Mouse (Mus musculus): ENCODE results near the gene Olfr94.
"Not testable (repeated sequence)": the region's sequence is repeated elsewhere in the genome, so short reads cannot be mapped to it uniquely, and the experiment has no call there.

Olfr94 gene

DNA sequence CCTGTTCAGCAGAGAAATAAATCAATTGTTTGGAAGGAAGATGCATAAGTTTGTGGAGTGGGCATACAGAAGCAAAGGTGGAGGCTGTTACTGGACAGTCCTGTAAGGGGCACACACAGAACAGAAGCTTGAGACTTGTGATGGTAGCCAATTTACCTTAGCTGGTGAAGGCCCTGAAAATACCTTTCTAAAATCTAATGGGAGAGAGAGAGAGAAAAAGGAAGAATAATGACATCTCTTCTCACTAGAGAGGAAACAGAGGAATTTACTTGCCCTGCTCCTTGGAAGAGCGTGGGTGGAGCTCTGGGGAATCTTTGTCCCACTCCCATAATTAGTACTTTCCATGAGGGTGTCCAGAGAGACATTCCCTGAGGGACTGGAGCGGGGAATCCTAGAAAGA is at the start of gene Olfr94:
Olfr94 (minus strand) TSS at position 101 of the 400 bp plus-strand sequence.
- no peak for DNase-seq (ENCODE audit: low read depth in 1 of 2, low spot score in 2 of 2)

DNA sequence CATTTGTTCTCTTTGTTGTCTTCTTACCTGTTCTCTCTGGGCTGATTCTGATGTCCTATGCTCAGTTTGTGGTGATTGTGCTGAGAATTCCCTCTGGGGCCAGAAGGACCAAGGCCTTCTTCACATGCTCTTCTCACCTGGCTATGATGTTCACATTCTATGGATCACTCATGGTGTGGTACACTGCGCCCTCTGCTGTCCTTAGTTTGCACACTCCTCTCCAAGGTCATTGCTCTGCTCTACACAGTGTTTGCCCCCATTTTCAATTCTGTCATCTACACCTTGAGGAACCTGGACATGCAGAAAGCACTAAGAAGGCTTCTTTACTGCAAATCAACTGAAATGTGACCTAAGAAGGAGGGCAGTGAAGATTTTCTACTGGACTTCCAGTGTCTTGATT is 49.8 kb upstream of the Olfr94 start:
- DNase-seq (ENCODE audit: low read depth in 1 of 2, low spot score in 2 of 2), result no peak

DNA sequence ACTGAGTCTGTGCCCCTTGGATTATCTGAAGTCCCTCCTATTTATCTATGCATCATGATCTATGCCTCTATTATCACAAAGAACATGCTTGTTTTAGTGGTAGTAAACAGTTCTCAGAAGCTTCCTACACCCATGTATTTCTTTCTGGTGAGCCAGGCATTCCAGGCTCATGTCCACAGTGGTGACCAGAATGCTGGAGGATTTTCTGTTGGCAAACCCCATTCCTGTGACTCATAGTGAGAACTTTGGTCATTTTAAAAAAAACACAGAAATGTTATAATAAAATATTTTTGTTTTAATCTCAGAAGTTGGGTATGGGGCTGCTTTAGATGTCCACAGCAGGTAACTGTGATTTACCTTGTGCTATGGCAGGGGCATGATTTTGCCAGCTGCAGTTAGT is 48.7 kb upstream of the Olfr94 start:
- no peak for DNase-seq (ENCODE audit: low read depth in 1 of 2, low spot score in 2 of 2)

DNA sequence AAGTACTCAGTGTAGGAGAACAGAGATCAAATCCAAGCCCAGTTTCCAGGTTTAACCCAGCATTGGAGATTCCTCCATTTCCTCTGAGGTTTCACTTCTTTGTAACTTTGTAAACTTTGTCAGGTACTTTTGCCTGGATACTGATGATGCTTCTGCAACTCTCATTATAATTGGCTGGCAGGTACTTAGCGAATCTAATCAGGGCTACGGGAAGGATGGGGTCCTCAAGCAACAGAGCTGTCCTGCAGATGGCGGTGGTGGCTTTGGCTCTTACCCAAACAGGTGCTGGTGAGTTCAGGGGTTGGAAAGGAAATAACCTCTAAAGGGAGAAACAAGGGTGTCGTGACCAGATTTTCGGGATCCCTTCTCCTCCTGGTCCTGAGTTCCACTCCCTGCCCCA is 45.9 kb upstream of the Olfr94 start:
- peak in 1 of 2 experiments; percentile 12 for DNase-seq (ENCODE audit: low read depth in 1 of 2, low spot score in 2 of 2)

DNA sequence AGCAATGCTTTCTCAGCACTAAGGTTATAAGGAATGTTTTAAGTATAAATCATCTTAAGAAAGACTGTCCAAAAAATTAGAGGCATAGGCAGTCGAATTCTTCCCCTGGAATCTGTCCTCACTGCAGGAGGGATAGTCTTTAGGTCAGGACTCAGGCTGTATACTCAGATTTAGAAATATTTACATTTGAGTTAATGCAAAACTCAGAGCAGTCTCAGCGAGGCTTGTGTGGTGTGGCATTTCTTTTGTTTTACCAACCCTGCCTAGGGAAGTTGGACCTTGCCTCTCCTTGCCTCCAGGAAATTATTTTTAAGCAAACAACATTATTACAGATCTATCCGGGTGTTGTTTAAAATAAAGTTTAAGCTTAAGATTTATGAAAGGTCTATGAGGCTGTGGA is 41.4 kb upstream of the Olfr94 start:
- DNase-seq (ENCODE audit: low read depth in 1 of 2, low spot score in 2 of 2), result no peak

DNA sequence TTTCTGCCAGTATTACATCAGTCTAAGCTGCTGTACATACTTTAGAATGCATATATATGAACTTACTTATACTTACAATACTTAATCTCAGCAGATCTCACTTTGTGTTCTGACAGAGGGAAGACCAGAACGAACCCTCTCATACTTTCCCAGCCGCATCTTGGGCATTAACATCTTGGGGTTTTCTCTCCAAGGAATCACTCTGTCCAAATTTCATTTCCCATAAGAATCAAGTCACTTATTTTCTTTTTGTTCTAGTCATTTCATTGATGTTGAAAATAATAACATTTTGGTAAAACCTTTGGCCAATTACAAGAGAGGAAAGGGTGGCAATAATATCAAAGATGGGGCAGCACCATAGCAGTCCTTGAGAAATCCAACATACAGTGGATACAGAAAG is 36.4 kb upstream of the Olfr94 start, which contains the start of gene Olfr97:
Olfr97 (minus strand) TSS at position 101 of the 400 bp plus-strand sequence.
- DNase-seq (ENCODE audit: low read depth in 1 of 2, low spot score in 2 of 2), result not testable (repeated sequence)

DNA sequence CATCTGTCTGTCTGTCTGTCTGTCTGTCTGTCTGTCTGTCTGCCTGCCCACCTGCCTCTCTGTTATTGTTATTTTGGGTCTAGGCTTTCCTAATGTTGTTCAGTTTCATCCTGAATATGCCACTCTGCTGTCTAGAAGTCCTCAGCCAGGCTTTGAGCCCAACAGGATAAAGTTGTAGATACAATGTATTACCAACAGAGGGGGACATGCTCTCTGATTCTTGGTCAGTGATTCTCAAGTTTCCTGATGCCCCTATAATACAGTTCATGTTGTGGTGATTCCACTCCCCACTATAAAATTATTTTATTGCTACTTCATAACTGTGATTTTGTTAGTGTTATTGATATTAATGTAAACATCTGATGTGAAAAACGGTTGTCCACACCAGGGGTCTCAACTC is 21.1 kb upstream of the Olfr94 start:
- no peak for DNase-seq (ENCODE audit: low read depth in 1 of 2, low spot score in 2 of 2)

DNA sequence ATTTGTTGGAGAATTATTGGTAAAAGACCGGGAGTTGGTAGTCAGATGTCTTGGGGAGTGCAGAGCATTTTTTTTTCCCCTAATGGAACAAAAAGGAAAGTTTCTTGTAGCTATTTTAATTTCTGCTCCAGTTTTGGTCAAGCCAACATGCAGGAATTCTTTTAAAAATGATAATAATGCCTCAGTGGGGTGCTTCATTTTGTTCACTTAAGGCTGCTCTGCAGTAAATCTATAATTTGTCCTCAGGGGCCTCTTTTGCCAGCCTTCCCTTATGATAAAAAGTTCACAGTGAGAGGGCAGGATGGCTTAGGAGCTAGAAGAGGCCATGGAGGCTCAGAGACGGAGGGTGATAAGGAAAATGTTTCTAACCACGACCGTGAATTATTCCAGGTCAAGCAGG is 19.1 kb upstream of the Olfr94 start, which contains the start of gene Olfr96:
Olfr96 (plus strand) TSS at position 301 of the 400 bp plus-strand sequence.
- no peak for DNase-seq (ENCODE audit: low read depth in 1 of 2, low spot score in 2 of 2)

DNA sequence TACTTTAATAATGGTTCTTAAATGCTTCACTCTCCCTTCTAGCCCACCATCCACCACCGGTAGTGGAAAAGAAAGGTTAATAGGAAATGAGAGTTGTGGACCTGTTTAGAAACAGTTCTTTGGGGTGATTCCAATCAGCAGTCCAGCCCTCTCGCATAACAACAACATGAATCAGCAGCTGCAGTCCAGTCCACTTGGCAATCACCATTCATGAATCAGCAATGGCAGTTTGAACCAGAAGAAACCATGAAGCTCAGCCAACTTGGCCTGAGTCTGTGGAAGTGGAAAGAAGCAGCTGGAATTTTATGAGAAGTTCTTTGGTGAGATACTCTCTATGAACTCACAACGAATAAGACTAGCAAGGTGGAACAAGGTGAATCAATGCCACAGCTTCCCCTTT is 17.7 kb upstream of the Olfr94 start:
- DNase-seq (ENCODE audit: low read depth in 1 of 2, low spot score in 2 of 2), result no peak

DNA sequence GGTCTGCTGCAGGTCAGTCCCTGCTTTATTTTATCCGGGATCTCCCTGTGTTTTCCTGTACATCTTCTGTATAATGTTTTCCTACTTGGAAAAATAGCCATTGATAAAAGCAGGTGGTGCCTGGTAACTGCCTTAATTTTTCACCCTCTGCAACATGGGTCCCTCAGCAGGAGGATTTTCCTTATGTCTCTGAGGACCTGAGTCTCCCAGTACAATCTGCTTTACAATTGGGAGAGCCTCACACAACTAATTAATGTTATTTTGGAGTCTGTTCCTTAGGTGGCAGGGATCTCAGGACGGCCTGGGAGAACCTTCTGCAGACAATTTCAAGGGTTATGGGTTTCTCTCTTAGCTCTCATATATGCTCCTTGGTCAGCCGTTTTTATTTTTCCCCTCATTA is 12.2 kb upstream of the Olfr94 start, which contains the start of gene Olfr95:
Olfr95 (minus strand) TSS at position 101 of the 400 bp plus-strand sequence.
- no peak for DNase-seq (ENCODE audit: low read depth in 1 of 2, low spot score in 2 of 2)

DNA sequence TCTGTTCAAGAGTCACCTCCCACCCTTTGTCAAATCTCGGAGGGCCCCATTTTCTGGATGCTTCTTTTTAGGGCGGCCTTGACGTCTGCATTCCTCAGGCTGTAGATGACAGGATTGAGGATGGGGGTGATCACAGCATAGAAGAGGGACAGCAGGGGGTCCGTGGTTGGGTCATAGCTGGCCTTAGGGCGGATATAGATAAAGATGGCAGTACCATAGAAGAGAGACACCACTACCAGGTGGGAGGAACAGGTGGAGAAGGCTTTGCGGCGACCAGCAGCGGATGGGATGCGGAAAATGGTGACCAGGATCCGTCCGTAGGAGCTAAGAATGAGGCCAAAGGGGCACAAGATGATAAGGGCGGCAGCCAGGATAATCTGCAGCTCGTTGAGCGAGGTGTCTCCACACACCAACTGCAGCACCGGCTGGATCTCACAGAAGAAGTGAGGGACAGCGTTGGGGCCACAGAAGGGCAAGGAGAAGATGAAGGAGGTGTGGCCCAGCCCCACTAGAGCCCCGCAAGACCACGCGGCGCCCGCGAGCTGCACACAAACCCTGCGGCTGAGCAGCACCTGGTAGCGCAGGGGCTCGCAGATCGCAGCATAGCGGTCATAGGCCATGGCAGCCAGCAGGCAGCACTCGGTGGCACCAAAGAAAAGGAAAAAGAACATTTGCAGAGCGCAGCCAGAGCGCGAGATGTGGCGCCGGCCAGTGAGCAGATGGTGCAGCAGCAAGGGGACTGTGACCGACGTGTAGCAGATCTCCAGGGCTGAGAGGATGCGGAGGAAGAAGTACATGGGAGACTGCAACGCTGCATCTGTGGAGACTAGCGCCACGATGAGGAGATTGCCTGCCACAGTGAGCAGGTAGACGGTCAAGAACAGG is 10.3 kb upstream of the Olfr94 start:
- DNase-seq (ENCODE audit: low read depth in 1 of 2, low spot score in 2 of 2), result no peak

DNA sequence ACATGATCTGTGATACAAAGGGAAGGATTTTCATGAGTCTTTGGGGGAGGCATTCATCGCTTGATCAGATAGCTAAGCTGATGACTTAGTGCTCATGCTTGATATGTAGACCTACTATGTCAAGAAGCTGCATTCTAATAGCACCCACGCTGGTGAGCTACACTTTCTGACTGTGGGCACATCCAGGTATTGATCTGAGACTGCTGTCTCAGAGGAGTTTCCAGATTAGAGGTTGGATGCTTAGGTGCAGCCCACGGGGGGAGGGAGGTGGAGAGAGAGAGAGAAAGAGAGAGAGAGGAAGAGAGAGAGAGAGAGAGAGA is 3.1 kb upstream of the Olfr94 start:
- DNase-seq (ENCODE audit: low read depth in 1 of 2, low spot score in 2 of 2), result no peak

DNA sequence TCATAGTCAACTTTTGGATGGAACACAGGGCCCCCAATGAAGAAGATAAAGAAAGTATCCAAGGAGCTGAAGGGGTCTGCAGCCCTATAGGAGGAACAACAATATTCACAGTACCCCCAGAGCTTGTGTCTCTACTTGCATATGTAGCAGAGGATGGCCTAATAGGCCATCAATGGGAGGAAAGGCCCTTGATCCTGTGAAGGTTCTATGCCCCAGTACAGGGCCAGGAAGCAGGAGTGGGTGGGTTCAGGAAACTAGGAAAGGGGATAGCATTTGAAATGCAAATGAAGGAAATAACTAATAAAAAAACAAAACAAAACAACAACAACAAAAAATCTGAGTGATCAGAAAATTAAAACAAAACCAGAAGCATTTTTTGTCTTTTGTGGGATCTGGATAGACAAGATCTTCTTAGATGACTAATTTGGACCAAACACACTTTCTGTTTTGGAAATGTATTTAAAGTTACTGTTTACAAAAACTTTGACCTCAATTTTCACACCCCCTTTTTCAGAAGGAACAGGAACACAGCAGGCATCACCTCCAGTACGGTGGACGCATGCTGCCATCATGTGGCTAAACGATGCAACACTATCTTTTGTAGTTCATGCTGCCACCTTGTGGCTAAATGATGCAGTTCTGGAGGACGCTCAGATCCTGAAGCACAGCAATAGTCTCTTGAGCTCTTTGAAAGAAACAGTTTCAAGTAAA is 2.6 kb upstream of the Olfr94 start:
- DNase-seq (ENCODE audit: low read depth in 1 of 2, low spot score in 2 of 2), result peak; percentile 17 to 45

DNA sequence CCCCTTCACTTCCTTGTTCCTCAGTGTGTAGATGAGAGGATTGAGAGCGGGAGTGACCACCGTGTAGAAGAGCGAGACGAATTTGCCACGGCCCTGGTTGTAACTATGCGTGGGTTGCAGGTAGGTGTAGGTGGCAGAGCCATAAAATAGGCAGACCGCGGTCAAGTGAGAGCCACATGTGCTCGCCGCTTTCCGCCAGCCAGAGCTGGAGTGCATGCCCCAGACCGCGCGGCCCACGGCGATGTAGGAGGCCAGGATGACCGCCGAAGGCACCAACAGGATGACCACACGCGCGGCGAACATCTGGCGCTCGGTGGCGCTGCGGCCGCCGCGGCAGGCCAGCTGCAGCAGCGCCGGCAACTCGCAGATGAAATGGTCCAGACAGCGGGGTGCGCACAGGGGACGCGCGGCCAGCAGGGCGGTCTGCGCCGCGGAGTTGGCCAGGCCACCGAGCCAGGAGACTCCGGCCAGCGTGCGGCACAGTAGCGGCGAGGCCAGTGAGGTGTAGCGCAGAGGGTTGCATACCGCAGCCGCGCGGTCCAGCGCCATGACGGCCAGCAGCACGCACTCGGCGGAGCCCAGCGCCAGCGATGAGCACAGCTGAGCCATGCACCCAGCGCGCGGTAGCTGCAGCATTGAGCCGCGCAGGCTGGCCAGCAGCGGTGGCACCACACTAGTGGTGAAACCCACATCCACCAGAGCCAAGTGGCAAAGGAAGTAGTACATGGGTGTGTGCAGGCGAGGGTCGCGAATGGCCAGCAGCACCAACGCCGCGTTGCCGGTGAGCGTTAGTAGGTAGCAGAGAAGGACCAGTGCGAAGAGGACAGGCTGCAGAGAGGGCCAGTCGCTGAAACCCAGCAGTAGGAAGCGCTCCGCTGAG is 3.7 kb downstream of the Olfr94 start:
- DNase-seq (ENCODE audit: low read depth in 1 of 2, low spot score in 2 of 2), result no peak

DNA sequence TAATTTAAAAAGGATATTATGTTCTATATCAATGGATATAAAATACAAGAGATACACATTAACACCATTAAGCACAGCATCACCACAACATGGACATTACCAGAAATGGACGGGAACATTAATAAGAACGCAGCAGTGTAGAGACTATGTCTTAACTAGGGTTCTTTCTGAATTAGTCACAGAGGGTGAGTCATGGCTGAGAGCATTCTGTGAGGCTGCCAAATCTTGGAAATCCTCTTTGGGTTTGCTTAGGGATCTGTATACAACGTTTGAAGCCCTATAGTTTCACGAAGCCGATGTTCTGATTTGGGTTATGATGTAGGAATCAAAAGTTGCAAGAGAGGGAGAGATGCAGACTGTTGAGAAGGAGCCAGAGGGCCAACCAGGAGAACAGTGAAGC is 6.0 kb downstream of the Olfr94 start:
- DNase-seq (ENCODE audit: low read depth in 1 of 2, low spot score in 2 of 2), result no peak

DNA sequence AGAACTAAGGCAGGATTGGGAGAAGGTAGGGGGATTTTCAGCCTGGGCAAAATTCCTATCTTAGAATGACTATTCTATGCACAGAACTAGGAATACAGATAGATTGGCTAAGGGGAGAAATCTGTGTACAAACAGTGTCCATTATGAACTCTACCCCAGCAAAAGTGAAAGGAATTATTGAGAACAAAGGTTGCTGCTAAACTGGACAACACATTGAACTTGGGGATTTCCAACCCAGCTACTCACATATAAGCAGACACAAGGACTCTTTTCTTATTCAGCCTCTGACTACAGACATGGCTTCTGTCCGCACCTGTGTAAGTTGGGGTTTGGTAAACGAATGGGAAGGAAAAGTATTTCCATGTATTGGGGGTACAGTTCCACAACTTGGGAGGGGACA is 7.1 kb downstream of the Olfr94 start, which contains the start of gene Ubd:
Ubd (plus strand) TSS at position 237 of the 400 bp plus-strand sequence.
- no peak for DNase-seq (ENCODE audit: low read depth in 1 of 2, low spot score in 2 of 2)

DNA sequence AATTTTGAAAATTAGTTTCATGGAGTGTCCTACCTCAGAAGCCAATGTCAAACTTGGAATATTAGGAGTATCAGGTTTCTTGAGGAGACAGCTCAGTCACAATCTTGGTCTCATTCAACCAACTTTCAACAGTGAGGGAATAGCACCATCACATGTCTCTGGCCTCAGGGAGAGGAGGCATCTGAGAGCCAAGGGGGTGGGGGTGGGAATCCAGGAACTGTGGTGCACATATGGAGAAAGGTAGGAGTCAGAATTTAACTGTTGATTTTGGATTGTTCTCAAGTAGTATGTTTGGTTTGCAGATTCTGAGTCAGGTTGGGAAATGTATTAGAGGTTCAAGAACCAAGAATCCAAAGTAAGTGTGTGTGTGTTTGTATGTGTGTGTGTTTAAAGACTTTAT is 7.8 kb downstream of the Olfr94 start:
- DNase-seq (ENCODE audit: low read depth in 1 of 2, low spot score in 2 of 2), result no peak

DNA sequence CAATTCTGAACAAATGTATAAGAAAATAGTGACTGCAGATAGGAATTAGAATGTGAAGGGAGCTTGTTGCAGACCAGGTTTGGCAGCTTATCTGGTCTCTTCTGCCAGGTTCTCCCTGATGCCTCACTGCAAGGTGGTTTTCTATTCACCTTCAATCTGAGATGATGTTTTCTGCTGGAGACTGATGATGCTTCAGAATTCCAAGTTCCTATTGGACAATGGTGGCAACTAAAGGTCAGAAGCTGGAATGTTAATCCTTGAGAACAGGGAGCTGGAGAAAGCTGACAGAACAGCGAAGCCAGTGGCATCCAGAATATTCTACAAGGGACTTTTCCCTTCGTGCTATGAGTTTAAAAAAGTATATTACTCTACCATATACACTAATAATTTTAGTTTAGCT is 10.1 kb downstream of the Olfr94 start:
- no peak for DNase-seq (ENCODE audit: low read depth in 1 of 2, low spot score in 2 of 2)

DNA sequence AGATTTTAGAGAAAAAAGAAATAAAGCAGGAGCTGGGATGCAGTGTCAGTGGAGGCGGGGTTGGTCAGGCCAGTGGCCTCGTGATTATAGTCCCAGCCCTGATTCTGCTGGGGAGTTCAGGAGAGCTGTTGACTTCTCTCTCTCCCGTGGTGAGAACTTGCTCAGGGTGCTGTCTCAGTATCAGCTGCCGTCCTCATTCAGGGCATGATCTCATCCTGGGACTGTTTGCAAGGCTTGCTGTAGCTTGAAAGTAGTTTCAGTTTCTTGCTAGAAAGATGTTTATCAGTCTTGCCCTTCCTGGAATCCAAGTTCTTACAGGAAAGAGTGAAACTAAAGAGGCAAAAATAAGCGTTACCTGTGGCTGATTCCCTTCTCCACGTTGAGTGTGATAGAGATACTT is 15.3 kb downstream of the Olfr94 start:
- DNase-seq (ENCODE audit: low read depth in 1 of 2, low spot score in 2 of 2), result no peak

DNA sequence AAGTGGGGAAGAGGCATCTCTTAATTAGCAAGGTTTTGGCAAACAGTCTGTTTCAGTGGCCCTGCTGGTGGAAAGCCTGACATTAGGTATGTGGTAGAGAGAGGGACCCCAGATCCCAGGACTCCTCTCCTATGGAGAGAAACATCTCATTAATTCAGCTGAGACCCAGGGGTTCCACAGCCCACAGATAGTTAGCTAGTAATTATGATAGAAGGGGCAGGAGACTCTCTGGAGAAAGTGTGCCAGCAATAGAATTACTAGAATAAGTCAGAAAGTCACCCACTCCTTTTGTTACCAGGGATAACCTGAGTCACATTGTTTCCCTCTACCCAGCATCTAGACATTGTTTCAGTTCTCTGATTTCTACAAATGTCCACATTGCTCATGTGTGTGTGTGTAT is 39.4 kb downstream of the Olfr94 start, which contains the start of gene Olfr93:
Olfr93 (minus strand) TSS at position 101 of the 400 bp plus-strand sequence.
- no peak for DNase-seq (ENCODE audit: low read depth in 1 of 2, low spot score in 2 of 2)
